Mouse (Mus musculus): ENCODE results near the gene BC030499. TPM values are rescaled to one million over a fixed set of nuclear protein-coding genes. Genes with fewer than 3 reads are reported as not detected.

BC030499 gene
- 0.17 and 0.32 TPM in 2 replicates for polyA plus RNA-seq (2014; fragmentation: Nextera tagmentation; extraction: Ambion mirVana)

- H3K9me3 ChIP-seq (ENCODE audit: control insufficient read depth, low read depth, low read length), result no peaks in the 10 kb centered on the region
- H3K27me3 ChIP-seq (ENCODE audit: control insufficient read depth, insufficient read depth, low read length), result no peaks in the 10 kb centered on the region
- 90% methylated on average over 4 of the region's 4 CpGs for WGBS
- H3K36me3 ChIP-seq (ENCODE audit: control insufficient read depth, insufficient read depth, low read length), result peaks cover 51% of the 10 kb centered on the region
- H3K4me1 ChIP-seq (ENCODE audit: control insufficient read depth, insufficient read depth, low read length), result no peaks in the 10 kb centered on the region
- no peak within 1 kb of the TSS for H3K27ac ChIP-seq (ENCODE audit: low read length)
- no peak within 1 kb of the TSS for H3K4me3 ChIP-seq (ENCODE audit: low read depth, low read length)
- H3K9ac ChIP-seq (replicated peaks; ENCODE audit: low read depth, low read length), result no peak within 1 kb of the TSS
- H3K4me2 ChIP-seq (replicated peaks; ENCODE audit: low read depth, low read length), result no peak within 1 kb of the TSS
- no peak for ATAC-seq (ENCODE audit: insufficient number of reproducible peaks, insufficient read depth, low FRiP score, low read depth)
These were observed at the start of gene BC030499 for GRCm38 (mm10) chr11:78290654-78291053. Gene BC030499 (plus strand): TSS chr11:78290841.

- H3K36me3 ChIP-seq (ENCODE audit: control insufficient read depth, insufficient read depth, low read length), result peaks cover 7% of the 10 kb centered on the region
- ATAC-seq (ENCODE audit: insufficient number of reproducible peaks, insufficient read depth, low FRiP score, low read depth), result peak; percentile 20; the same call in 1 of the 2 replicates
- H3K4me3 ChIP-seq (ENCODE audit: low read depth, low read length), result peak overlapping the region; percentile 97
- no peaks in the 10 kb centered on the region for H3K27me3 ChIP-seq (ENCODE audit: control insufficient read depth, insufficient read depth, low read length)
- H3K4me1 ChIP-seq (ENCODE audit: control insufficient read depth, insufficient read depth, low read length), result peaks cover 12% of the 10 kb centered on the region
- 0% methylated on average over 19 of the region's 19 CpGs for WGBS
- peak overlapping the region; percentile 83 for H3K9ac ChIP-seq (replicated peaks; ENCODE audit: low read depth, low read length)
- H3K4me2 ChIP-seq (replicated peaks; ENCODE audit: low read depth, low read length), result peak overlapping the region; percentile 72
- no peaks in the 10 kb centered on the region for H3K9me3 ChIP-seq (ENCODE audit: control insufficient read depth, low read depth, low read length)
- H3K27ac ChIP-seq (ENCODE audit: low read length), result peak overlapping the region; percentile 97
These were observed 45.4 kb upstream of the BC030499 start for GRCm38 (mm10) chr11:78245261-78245626.

- ATAC-seq (ENCODE audit: insufficient number of reproducible peaks, insufficient read depth, low FRiP score, low read depth), result peak; percentile 89
These were observed 44.9 kb upstream of the BC030499 start, which contains the start of the genes Sdf2 and Supt6 for GRCm38 (mm10) chr11:78245627-78246317. Gene Sdf2 (plus strand): TSS chr11:78245746. Gene Supt6 (minus strand): TSS chr11:78245987.

GRCm38 (mm10) chr11:78246318-78247011 lies 44.2 kb upstream of the BC030499 start:
- Histone ChIP-seq H3K4me1 (ENCODE audit: control insufficient read depth, insufficient read depth, low read length) (peaks cover 12% of the 10 kb centered on the region), H3K9ac (replicated peaks; ENCODE audit: low read depth, low read length) (peak overlapping the region; percentile 30; the same call in 1 of the 2 replicates), H3K27me3 (ENCODE audit: control insufficient read depth, insufficient read depth, low read length) (no peaks in the 10 kb centered on the region), H3K36me3 (ENCODE audit: control insufficient read depth, insufficient read depth, low read length) (peaks cover 8% of the 10 kb centered on the region; the same call in 1 of the 2 replicates), H3K27ac (ENCODE audit: low read length) (peak overlapping the region; percentile 97), H3K9me3 (ENCODE audit: control insufficient read depth, low read depth, low read length) (no peaks in the 10 kb centered on the region), H3K4me2 (replicated peaks; ENCODE audit: low read depth, low read length) (peak overlapping the region; percentile 72), H3K4me3 (ENCODE audit: low read depth, low read length) (peak overlapping the region; percentile 97)
- 35% methylated on average over 7 of the region's 7 CpGs for WGBS
- ATAC-seq (ENCODE audit: insufficient number of reproducible peaks, insufficient read depth, low FRiP score, low read depth), result no peak

More at GRCm38 (mm10) chr11:78245627-78246317, 44.9 kb upstream of the BC030499 start, which contains the start of the genes Sdf2 and Supt6:
- H3K27ac ChIP-seq (ENCODE audit: low read length), result peak within 1 kb of the TSS; percentile 97
- peaks cover 3% of the 10 kb centered on the region for H3K36me3 ChIP-seq (ENCODE audit: control insufficient read depth, insufficient read depth, low read length)
- under 1% methylated on average over 50 of the region's 50 CpGs for WGBS
- no peaks in the 10 kb centered on the region for H3K27me3 ChIP-seq (ENCODE audit: control insufficient read depth, insufficient read depth, low read length)
- peak within 1 kb of the TSS; percentile 97 for H3K4me3 ChIP-seq (ENCODE audit: low read depth, low read length)
- peak within 1 kb of the TSS; percentile 83 for H3K9ac ChIP-seq (replicated peaks; ENCODE audit: low read depth, low read length)
- H3K4me2 ChIP-seq (replicated peaks; ENCODE audit: low read depth, low read length), result peak within 1 kb of the TSS; percentile 72
- H3K4me1 ChIP-seq (ENCODE audit: control insufficient read depth, insufficient read depth, low read length), result peaks cover 12% of the 10 kb centered on the region
- H3K9me3 ChIP-seq (ENCODE audit: control insufficient read depth, low read depth, low read length), result no peaks in the 10 kb centered on the region

- Histone ChIP-seq H3K9ac (replicated peaks; ENCODE audit: low read depth, low read length) (no peak overlapping the region; the same call in 1 of the 2 replicates), H3K4me3 (ENCODE audit: low read depth, low read length) (peak overlapping the region; percentile 97; the same call in 1 of the 2 replicates), H3K4me2 (replicated peaks; ENCODE audit: low read depth, low read length) (peak overlapping the region; percentile 72), H3K4me1 (ENCODE audit: control insufficient read depth, insufficient read depth, low read length) (peaks cover 12% of the 10 kb centered on the region), H3K27me3 (ENCODE audit: control insufficient read depth, insufficient read depth, low read length) (no peaks in the 10 kb centered on the region), H3K27ac (ENCODE audit: low read length) (peak overlapping the region; percentile 39; the same call in 1 of the 2 replicates), H3K36me3 (ENCODE audit: control insufficient read depth, insufficient read depth, low read length) (peaks cover 12% of the 10 kb centered on the region; the same call in 1 of the 2 replicates), H3K9me3 (ENCODE audit: control insufficient read depth, low read depth, low read length) (no peaks in the 10 kb centered on the region)
- WGBS, result 30% methylated on average over 2 of the region's 3 CpGs
- peak; percentile 62; the same call in 1 of the 2 replicates for ATAC-seq (ENCODE audit: insufficient number of reproducible peaks, insufficient read depth, low FRiP score, low read depth)
These were observed 43.7 kb upstream of the BC030499 start for GRCm38 (mm10) chr11:78247012-78247348.

GRCm38 (mm10) chr11:78247727-78248140 lies 42.9 kb upstream of the BC030499 start:
- no peak for ATAC-seq (ENCODE audit: insufficient number of reproducible peaks, insufficient read depth, low FRiP score, low read depth)
- peak overlapping the region; percentile 72; the same call in 1 of the 2 replicates for H3K4me2 ChIP-seq (replicated peaks; ENCODE audit: low read depth, low read length)
- H3K36me3 ChIP-seq (ENCODE audit: control insufficient read depth, insufficient read depth, low read length), result peaks cover 16% of the 10 kb centered on the region; the same call in 1 of the 2 replicates
- no peak overlapping the region for H3K9ac ChIP-seq (replicated peaks; ENCODE audit: low read depth, low read length)
- H3K27me3 ChIP-seq (ENCODE audit: control insufficient read depth, insufficient read depth, low read length), result no peaks in the 10 kb centered on the region
- WGBS, result 63% methylated on average over 4 of the region's 4 CpGs
- no peak overlapping the region for H3K4me3 ChIP-seq (ENCODE audit: low read depth, low read length)
- peaks cover 12% of the 10 kb centered on the region for H3K4me1 ChIP-seq (ENCODE audit: control insufficient read depth, insufficient read depth, low read length)
- H3K9me3 ChIP-seq (ENCODE audit: control insufficient read depth, low read depth, low read length), result no peaks in the 10 kb centered on the region
- peak overlapping the region; percentile 39; the same call in 1 of the 2 replicates for H3K27ac ChIP-seq (ENCODE audit: low read length)

GRCm38 (mm10) chr11:78256618-78257017 lies 34.0 kb upstream of the BC030499 start:
- ATAC-seq (ENCODE audit: insufficient number of reproducible peaks, insufficient read depth, low FRiP score, low read depth), result no peak
- H3K4me3 ChIP-seq (ENCODE audit: low read depth, low read length), result no peak overlapping the region
- H3K4me2 ChIP-seq (replicated peaks; ENCODE audit: low read depth, low read length), result no peak overlapping the region
- no peak overlapping the region for H3K9ac ChIP-seq (replicated peaks; ENCODE audit: low read depth, low read length)
- H3K27me3 ChIP-seq (ENCODE audit: control insufficient read depth, insufficient read depth, low read length), result no peaks in the 10 kb centered on the region
- no peak overlapping the region for H3K27ac ChIP-seq (ENCODE audit: low read length)
- H3K4me1 ChIP-seq (ENCODE audit: control insufficient read depth, insufficient read depth, low read length), result no peaks in the 10 kb centered on the region
- WGBS, result no CpG with 5 or more reads among the region's 1 CpGs
- H3K9me3 ChIP-seq (ENCODE audit: control insufficient read depth, low read depth, low read length), result no peaks in the 10 kb centered on the region
- H3K36me3 ChIP-seq (ENCODE audit: control insufficient read depth, insufficient read depth, low read length), result peaks cover 21% of the 10 kb centered on the region

- H3K4me2 ChIP-seq (replicated peaks; ENCODE audit: low read depth, low read length), result peak overlapping the region; percentile 65; the same call in 1 of the 2 replicates
- no peak overlapping the region for H3K27ac ChIP-seq (ENCODE audit: low read length)
- no peaks in the 10 kb centered on the region for H3K27me3 ChIP-seq (ENCODE audit: control insufficient read depth, insufficient read depth, low read length)
- no peak overlapping the region for H3K9ac ChIP-seq (replicated peaks; ENCODE audit: low read depth, low read length)
- H3K36me3 ChIP-seq (ENCODE audit: control insufficient read depth, insufficient read depth, low read length), result peaks cover 23% of the 10 kb centered on the region
- H3K4me1 ChIP-seq (ENCODE audit: control insufficient read depth, insufficient read depth, low read length), result no peaks in the 10 kb centered on the region
- H3K9me3 ChIP-seq (ENCODE audit: control insufficient read depth, low read depth, low read length), result no peaks in the 10 kb centered on the region
- WGBS, result 91% methylated on average over 2 of the region's 2 CpGs
- H3K4me3 ChIP-seq (ENCODE audit: low read depth, low read length), result peak overlapping the region; percentile 85; the same call in 1 of the 2 replicates
- ATAC-seq (ENCODE audit: insufficient number of reproducible peaks, insufficient read depth, low FRiP score, low read depth), result no peak
These were observed 30.0 kb upstream of the BC030499 start for GRCm38 (mm10) chr11:78260489-78261258.

Data from stomach, embryonic 14.5 days (tissue).